Comparison of ENCODE assay signal across 22 mouse cellular contexts in the genomic region with DNA sequence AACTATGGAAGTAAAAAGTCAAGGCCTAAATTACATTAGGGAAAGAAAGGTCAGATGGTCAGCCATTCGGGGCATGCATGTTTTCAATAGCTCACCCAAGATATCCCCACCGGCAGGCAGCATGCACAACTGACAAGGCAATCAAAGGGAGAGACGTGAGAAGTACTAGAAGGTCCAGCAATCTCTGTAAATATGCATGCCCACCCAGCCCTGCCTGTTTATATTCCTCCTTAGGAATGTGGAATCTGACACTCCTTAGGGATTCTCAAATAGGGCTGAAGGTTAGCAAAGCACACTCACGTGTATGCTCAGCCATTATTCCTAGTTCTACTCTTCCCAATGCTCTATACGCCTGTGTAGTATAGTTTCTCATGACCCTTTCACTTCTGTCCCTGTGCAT. TPM values are rescaled to one million over a fixed set of nuclear protein-coding genes. Genes with fewer than 3 reads are reported as not detected.
A peak's percentile ranks its signal among the peaks of the same experiment; 100 is the strongest.
DNase-seq lines count a peak whose midpoint lies in the region; ATAC-seq lines count a peak whose summit lies in the region.
"Had no signal": no experiment of that assay in that cellular context is flagged by ENCODE, and none has a peak within 500 bp of the region (broad histone marks: within the 10 kb centered on the region; RNA-seq: fewer than 3 reads in every experiment).

No protein-coding gene starts in this region.

- H3K27me3 ChIP-seq in kidney, embryonic 16.5 days (ENCODE audit: insufficient read depth, low read length): no peaks in the 10 kb centered on the region
- H3K27me3 ChIP-seq in forebrain, embryonic 13.5 days: no peaks in the 10 kb centered on the region
- H3K27me3 ChIP-seq: CH12.LX; hindbrain, embryonic 13.5 days; neural tube, embryonic 13.5 days had no signal

- H3K27ac ChIP-seq in kidney, embryonic 16.5 days (ENCODE audit: low read length): no peak overlapping the region
- H3K27ac ChIP-seq in forebrain, embryonic 13.5 days: no peak overlapping the region
- H3K27ac ChIP-seq: hindbrain, embryonic 13.5 days; neural tube, embryonic 13.5 days had no signal

- DNase-seq in heart, adult 18-20 months: peak; percentile 8 to 27
- no peak for DNase-seq in heart, postnatal 4 days
- DNase-seq in kidney, postnatal 25 days: no peak
- DNase-seq in embryo, embryonic 10 days (ENCODE audit: low spot score): peak; percentile 51
- DNase-seq in mesoderm, embryonic 11.5 days (ENCODE audit: low read depth, low spot score): peak; percentile 18
- DNase-seq in thymus, postnatal 10 days (ENCODE audit: low spot score in 2 of 2): no peak
- DNase-seq: adrenal gland, postnatal 10 days; cerebellum, adult 11-12 months; cerebellum, postnatal 25 days; kidney, adult 18-20 months; left cerebral cortex, postnatal 4 days; lung, adult 2 months; spleen, adult 18-20 months; thymus, postnatal 14 days had no signal

- H3K9ac ChIP-seq in kidney, embryonic 16.5 days (replicated peaks; ENCODE audit: low read length): no peak overlapping the region
- no peak overlapping the region for H3K9ac ChIP-seq in forebrain, embryonic 13.5 days
- H3K9ac ChIP-seq: hindbrain, embryonic 13.5 days; neural tube, embryonic 13.5 days had no signal

- peak; percentile 24 for ATAC-seq in kidney, embryonic 16.5 days (ENCODE audit: low FRiP score, low TSS enrichment)
- ATAC-seq in forebrain, embryonic 13.5 days: no peak

- H3K9me3 ChIP-seq in kidney, embryonic 16.5 days (ENCODE audit: low read length): no peaks in the 10 kb centered on the region
- no peaks in the 10 kb centered on the region for H3K9me3 ChIP-seq in forebrain, embryonic 13.5 days (replicated peaks)
- H3K9me3 ChIP-seq: hindbrain, embryonic 13.5 days; neural tube, embryonic 13.5 days had no signal

- no peak overlapping the region for H3K4me2 ChIP-seq in kidney, embryonic 16.5 days (replicated peaks; ENCODE audit: low read depth, low read length)
- H3K4me2 ChIP-seq in forebrain, embryonic 13.5 days: no peak overlapping the region
- H3K4me2 ChIP-seq: heart, embryonic 11.5 days; hindbrain, embryonic 13.5 days; liver, embryonic 11.5 days; midbrain, embryonic 11.5 days; neural tube, embryonic 13.5 days had no signal

- WGBS in kidney, embryonic 16.5 days: 36% methylated on average over 5 of the region's 5 CpGs
- WGBS in forebrain, embryonic 13.5 days: 88% methylated on average over 5 of the region's 5 CpGs

- peaks cover 26% of the 10 kb centered on the region for H3K4me1 ChIP-seq in kidney, embryonic 16.5 days (ENCODE audit: insufficient read depth, low read length)
- H3K4me1 ChIP-seq in forebrain, embryonic 13.5 days: no peaks in the 10 kb centered on the region
- H3K4me1 ChIP-seq: hindbrain, embryonic 13.5 days; neural tube, embryonic 13.5 days had no signal

- no peak overlapping the region for H3K4me3 ChIP-seq in kidney, embryonic 16.5 days (ENCODE audit: low read length)
- no peak overlapping the region for H3K4me3 ChIP-seq in forebrain, embryonic 13.5 days
- H3K4me3 ChIP-seq: hindbrain, embryonic 13.5 days; neural tube, embryonic 13.5 days had no signal

- no peaks in the 10 kb centered on the region for H3K36me3 ChIP-seq in kidney, embryonic 16.5 days (ENCODE audit: insufficient read depth, low read length)
- peaks cover 20% of the 10 kb centered on the region; the same call in 1 of the 2 replicates for H3K36me3 ChIP-seq in forebrain, embryonic 13.5 days (ENCODE audit: poor library complexity, severe bottlenecking)
- H3K36me3 ChIP-seq: neural tube, embryonic 13.5 days had no signal

RNA-seq across cellular contexts. Expression of gene Phldb2, which starts 9.7 kb away (rescaled TPM):
- 10 to 100 TPM in 1 of 2 experiments, 1 to 10 TPM in 1; 9.6 to 10.7 TPM for total RNA-seq in heart, adult 18-20 months (2021)
- 10 to 100 TPM; 87.3 to 88.9 TPM for total RNA-seq in heart, postnatal 4 days (2021)
- 89.6 and 90.1 TPM in 2 replicates for polyA plus RNA-seq in kidney, embryonic 16.5 days (2015; fragmentation: Nextera tagmentation; extraction: Ambion mirVana)
- polyA plus RNA-seq in forebrain, embryonic 13.5 days (2015; fragmentation: Nextera tagmentation; extraction: Ambion mirVana): 11.3 and 13.2 TPM in 2 replicates
- total RNA-seq: CH12.LX had no signal

RNA-seq across cellular contexts. Expression of gene Plcxd2, which starts 46.9 kb away (rescaled TPM):
- total RNA-seq in heart, adult 18-20 months (2021): under 1 TPM; 0.15 to 0.26 TPM
- under 1 TPM; 0.45 to 0.50 TPM for total RNA-seq in heart, postnatal 4 days (2021)
- polyA plus RNA-seq in kidney, embryonic 16.5 days (2015; fragmentation: Nextera tagmentation; extraction: Ambion mirVana): 1.4 and 1.5 TPM in 2 replicates
- 11.8 and 12.6 TPM in 2 replicates for polyA plus RNA-seq in forebrain, embryonic 13.5 days (2015; fragmentation: Nextera tagmentation; extraction: Ambion mirVana)
- total RNA-seq: CH12.LX had no signal

Comparison
In these comparisons a context has a peak if more than half of its experiments do, and no peak if none do; other contexts are left out.
1. DNase-seq: peak in heart, adult 18-20 months (2 of 2), embryo, embryonic 10 days (single experiment) and mesoderm, embryonic 11.5 days (single experiment); none in heart, postnatal 4 days (single experiment), kidney, postnatal 25 days (0 of 2) and thymus, postnatal 10 days (0 of 2).
2. RNA of gene Phldb2, which starts 9.7 kb away (total RNA-seq): 87.3 to 88.9 TPM in heart, postnatal 4 days; 9.6 to 10.7 TPM in heart, adult 18-20 months; every median in the first group is over 4 times any median in the second.